8 mouse cellular contexts compared by ENCODE assay signal in the genomic region with DNA sequence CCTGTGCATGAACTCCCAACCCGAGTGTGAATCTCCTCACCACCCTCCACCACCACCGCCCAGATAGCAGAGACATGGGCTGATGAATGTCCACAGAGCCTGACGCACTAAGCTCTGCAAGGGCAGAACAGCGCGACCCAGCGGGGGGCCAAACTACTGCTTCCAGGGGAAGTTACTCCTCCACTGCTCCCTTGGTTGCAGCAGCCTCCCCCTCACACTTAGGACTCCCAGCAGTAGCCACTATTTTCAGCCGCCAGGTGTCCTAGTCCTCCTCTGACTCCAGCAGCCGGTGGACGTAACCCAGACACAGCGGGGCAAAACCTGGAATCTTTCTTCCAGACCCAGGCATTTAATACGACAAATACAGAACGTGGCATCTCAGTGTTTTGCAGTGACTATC. TPM values are rescaled to one million over a fixed set of nuclear protein-coding genes. Genes with fewer than 3 reads are reported as not detected.
DNase-seq lines count a peak whose midpoint lies in the region; ATAC-seq and TF ChIP-seq lines count a peak whose summit lies in the region.

No protein-coding gene starts in this region.

- H3K36me3 ChIP-seq in forebrain, postnatal 0 days (ENCODE audit: insufficient read depth), result no peaks in the 10 kb centered on the region
- H3K36me3 ChIP-seq in forebrain, embryonic 13.5 days (ENCODE audit: poor library complexity, severe bottlenecking), result no peaks in the 10 kb centered on the region
- no peaks in the 10 kb centered on the region for H3K36me3 ChIP-seq in hindbrain, embryonic 15.5 days

- H3K9me3 ChIP-seq in forebrain, postnatal 0 days (ENCODE audit: low read length), result no peaks in the 10 kb centered on the region
- no peaks in the 10 kb centered on the region for H3K9me3 ChIP-seq in forebrain, embryonic 13.5 days (replicated peaks)
- no peaks in the 10 kb centered on the region for H3K9me3 ChIP-seq in hindbrain, embryonic 15.5 days

- ATAC-seq in forebrain, postnatal 0 days, result no peak
- no peak for ATAC-seq in forebrain, embryonic 13.5 days
- ATAC-seq in hindbrain, embryonic 15.5 days (ENCODE audit: low FRiP score, low read depth), result no peak
- ATAC-seq in megakaryocyte progenitor cell, adult 5-6 weeks (replicated peaks; ENCODE audit: poor library complexity), result peak; percentile 47

- no peaks in the 10 kb centered on the region for H3K27me3 ChIP-seq in forebrain, postnatal 0 days (ENCODE audit: insufficient read depth, low read length)
- no peaks in the 10 kb centered on the region for H3K27me3 ChIP-seq in forebrain, embryonic 13.5 days
- no peaks in the 10 kb centered on the region for H3K27me3 ChIP-seq in hindbrain, embryonic 15.5 days

- no peak overlapping the region for H3K27ac ChIP-seq in forebrain, postnatal 0 days (ENCODE audit: low read depth, low read length)
- no peak overlapping the region for H3K27ac ChIP-seq in forebrain, embryonic 13.5 days
- no peak overlapping the region for H3K27ac ChIP-seq in hindbrain, embryonic 15.5 days (replicated peaks)

- no peak for DNase-seq in forebrain, postnatal 0 days
- peak; percentile 20 for DNase-seq in thymus, postnatal 4 days
- no peak for DNase-seq in thymus, postnatal 0 days (ENCODE audit: low spot score)
- DNase-seq in spleen, adult 18-20 months, result no peak
- DNase-seq in thymus, adult 18-20 months, result no peak

- WGBS in forebrain, postnatal 0 days, result 18% methylated on average over 12 of the region's 12 CpGs
- 13% methylated on average over 12 of the region's 12 CpGs for WGBS in forebrain, embryonic 13.5 days
- 14% methylated on average over 12 of the region's 12 CpGs for WGBS in hindbrain, embryonic 15.5 days

- TF ChIP-seq CTCF in forebrain, postnatal 0 days (IDR thresholded peaks at IDR 0.05; ENCODE audit: low read depth), result peak; percentile 45

- no peak overlapping the region for H3K9ac ChIP-seq in forebrain, postnatal 0 days
- no peak overlapping the region; the same call in 1 of the 2 replicates for H3K9ac ChIP-seq in forebrain, embryonic 13.5 days
- no peak overlapping the region for H3K9ac ChIP-seq in hindbrain, embryonic 15.5 days

- H3K4me1 ChIP-seq in forebrain, postnatal 0 days (ENCODE audit: insufficient read depth), result no peaks in the 10 kb centered on the region
- H3K4me1 ChIP-seq in forebrain, embryonic 13.5 days, result no peaks in the 10 kb centered on the region
- 0 out of 2 replicates have a peak, but pooled peaks cover 3% of the 10 kb centered on the region for H3K4me1 ChIP-seq in hindbrain, embryonic 15.5 days (replicated peaks)

- no peak overlapping the region for H3K4me2 ChIP-seq in forebrain, postnatal 0 days (ENCODE audit: low read depth)
- no peak overlapping the region for H3K4me2 ChIP-seq in forebrain, embryonic 13.5 days
- peak overlapping the region; percentile 23; the same call in 1 of the 2 replicates for H3K4me2 ChIP-seq in hindbrain, embryonic 15.5 days

- no peak overlapping the region for H3K4me3 ChIP-seq in forebrain, postnatal 0 days (ENCODE audit: low read depth, low read length)
- H3K4me3 ChIP-seq in forebrain, embryonic 13.5 days, result no peak overlapping the region
- H3K4me3 ChIP-seq in hindbrain, embryonic 15.5 days, result no peak overlapping the region

RNA-seq across cellular contexts. Expression of a gene that starts 34.5 kb away (rescaled TPM):
- total RNA-seq in forebrain, postnatal 0 days (2014; rRNA removed), result 31.6 and 40.2 TPM in 2 replicates
- polyA plus RNA-seq in forebrain, postnatal 0 days (2015; fragmentation: Nextera tagmentation; extraction: Ambion mirVana), result 26.0 and 51.2 TPM in 2 replicates
- polyA plus RNA-seq in forebrain, embryonic 13.5 days (2015; fragmentation: Nextera tagmentation; extraction: Ambion mirVana), result 42.7 and 53.4 TPM in 2 replicates
- 26.8 and 32.7 TPM in 2 replicates for polyA plus RNA-seq in thymus, postnatal 0 days (2015; fragmentation: Nextera tagmentation; extraction: Ambion mirVana)
- polyA plus RNA-seq in hindbrain, embryonic 15.5 days (2015; fragmentation: Nextera tagmentation; extraction: Ambion mirVana), result 35.7 and 36.2 TPM in 2 replicates
- 34.8 and 39.1 TPM in 2 replicates for total RNA-seq in megakaryocyte progenitor cell, adult 5-6 weeks (2015)
- 22.2 and 24.4 TPM in 2 replicates for total RNA-seq in megakaryocyte progenitor cell, adult 5-6 weeks (2017)

RNA-seq across cellular contexts. Expression of a gene that starts 56.1 kb away (rescaled TPM):
- 21.9 and 25.0 TPM in 2 replicates for total RNA-seq in forebrain, postnatal 0 days (2014; rRNA removed)
- 7.6 and 19.7 TPM in 2 replicates for polyA plus RNA-seq in forebrain, postnatal 0 days (2015; fragmentation: Nextera tagmentation; extraction: Ambion mirVana)
- polyA plus RNA-seq in forebrain, embryonic 13.5 days (2015; fragmentation: Nextera tagmentation; extraction: Ambion mirVana), result 38.7 and 42.4 TPM in 2 replicates
- 0.05 and 0.21 TPM in 2 replicates for polyA plus RNA-seq in thymus, postnatal 0 days (2015; fragmentation: Nextera tagmentation; extraction: Ambion mirVana)
- 47.0 and 50.7 TPM in 2 replicates for polyA plus RNA-seq in hindbrain, embryonic 15.5 days (2015; fragmentation: Nextera tagmentation; extraction: Ambion mirVana)
- total RNA-seq in megakaryocyte progenitor cell, adult 5-6 weeks (2015), result not detected in 2 replicates
- not detected in 2 replicates for total RNA-seq in megakaryocyte progenitor cell, adult 5-6 weeks (2017)
